Mouse (Mus musculus) hindbrain, embryonic 16.5 days (tissue): ENCODE measurements around the gene Ak7. TPM values are rescaled to one million over a fixed set of nuclear protein-coding genes. Genes with fewer than 3 reads are reported as not detected.

Experiments used
- polyA plus RNA-seq: library from polyadenylated mRNA; unstranded; fragments of >200 nt; fragmentation: Nextera tagmentation; extraction: Ambion mirVana; gene quantifications from 2 replicates; pipeline ENCODE4 v1.2.1, GENCODE M21; 2015

The Ak7 gene
- polyA plus RNA-seq, 1 experiment from 2014 or later, result 2.8 TPM

Other genes starting within 250 kb of the Ak7 start
- gene Bdkrb2, start 142.8 kb upstream of the Ak7 start, polyA plus RNA-seq, result 2.3 and 2.5 TPM in 2 replicates
- 0.34 TPM in 1 of 2 replicates, not detected in the other for gene Bdkrb1, start 102.9 kb upstream of the Ak7 start, polyA plus RNA-seq
- gene Gskip, start 21.1 kb upstream of the Ak7 start, polyA plus RNA-seq, result 25.6 and 26.0 TPM in 2 replicates
- 10.2 and 13.3 TPM in 2 replicates for gene Atg2b, start 20.8 kb upstream of the Ak7 start, polyA plus RNA-seq
- 127 and 138 TPM in 2 replicates for gene Papola, start 78.7 kb downstream of the Ak7 start, polyA plus RNA-seq